Mouse (Mus musculus) embryonic facial prominence, embryonic 13.5 days (tissue): ENCODE results near the gene Samd14. TPM values are rescaled to one million over a fixed set of nuclear protein-coding genes. Genes with fewer than 3 reads are reported as not detected.
A peak's percentile ranks its signal among the peaks of the same experiment; 100 is the strongest.

Experiments used
- ATAC-seq: fragments of 200-750 bp; cut with Nextera tagmentation; 2 replicates; pipeline ENCODE4 v1.8.0; 2017; ENCODE audit warnings: low read depth; ENCODE audit not compliant: insufficient number of reproducible peaks, insufficient read depth, low FRiP score, low TSS enrichment
- H3K27ac ChIP-seq: fragments of 300-500 bp; sonication (generic); 2 replicates; pipeline ENCODE4 v1.5.1; 2015; ENCODE audit warnings: moderate library complexity, mild to moderate bottlenecking, inconsistent platforms
- H3K27me3 ChIP-seq: fragments of 300-500 bp; sonication (generic); 2 replicates; pipeline ENCODE4 v1.6.1; 2015; ENCODE audit warnings: mild to moderate bottlenecking, inconsistent platforms
- H3K36me3 ChIP-seq: fragments of 300-500 bp; sonication (generic); 2 replicates; pipeline ENCODE4 v1.6.1; 2015; ENCODE audit warnings: mild to moderate bottlenecking, inconsistent platforms
- H3K4me1 ChIP-seq: fragments of 300-500 bp; sonication (generic); 2 replicates; pipeline ENCODE4 v1.6.1; 2015; ENCODE audit warnings: inconsistent platforms
- H3K4me2 ChIP-seq: fragments of 300-500 bp; sonication (generic); 2 replicates; pipeline ENCODE4 v1.6.1; 2015; ENCODE audit warnings: moderate library complexity, mild to moderate bottlenecking, inconsistent platforms
- H3K4me3 ChIP-seq: fragments of 300-500 bp; sonication (generic); 2 replicates; pipeline ENCODE4 v1.5.1; 2015; ENCODE audit warnings: mild to moderate bottlenecking, inconsistent platforms
- H3K9ac ChIP-seq: fragments of 300-500 bp; sonication (generic); 2 replicates; pipeline ENCODE4 v1.6.1; 2015; ENCODE audit warnings: mild to moderate bottlenecking, inconsistent platforms
- H3K9me3 ChIP-seq: fragments of 300-500 bp; sonication (generic); 2 replicates; pipeline ENCODE4 v1.6.1; 2016; ENCODE audit warnings: inconsistent platforms
- WGBS: fragments of 180-500 bp; shearing (Covaris S2); methylation state at CpG from one replicate; pipeline ENCODE4 v1.1.7; 2015; ENCODE audit warnings: mixed read lengths; 5-methylcytosine and 5-hydroxymethylcytosine counted together
- polyA plus RNA-seq: library from polyadenylated mRNA; unstranded; fragments of >200 nt; fragmentation: Nextera tagmentation; extraction: Ambion mirVana; gene quantifications from 2 replicates; pipeline ENCODE4 v1.2.1, GENCODE M21; 2015

Samd14 gene
- polyA plus RNA-seq, 1 experiment from 2014 or later, result 36.8 TPM

- Histone ChIP-seq H3K4me1 (no peaks in the 10 kb centered on the region), H3K9ac (no peak overlapping the region), H3K4me2 (no peak overlapping the region), H3K36me3 (peaks cover 84% of the 10 kb centered on the region), H3K27ac (no peak overlapping the region), H3K4me3 (no peak overlapping the region), H3K27me3 (no peaks in the 10 kb centered on the region), H3K9me3 (no peaks in the 10 kb centered on the region)
- 92% methylated on average over 11 of the region's 11 CpGs for WGBS
- no peak for ATAC-seq
Measured at GRCm38 (mm10) chr11:95025227-95026012, 15.7 kb downstream of the Samd14 start.

- Histone ChIP-seq H3K9ac (no peak overlapping the region), H3K27me3 (no peaks in the 10 kb centered on the region), H3K4me3 (no peak overlapping the region), H3K36me3 (peaks cover 77% of the 10 kb centered on the region), H3K4me2 (no peak overlapping the region), H3K4me1 (no peaks in the 10 kb centered on the region), H3K27ac (no peak overlapping the region), H3K9me3 (no peaks in the 10 kb centered on the region)
- 68% methylated on average over 6 of the region's 6 CpGs for WGBS
- no peak for ATAC-seq
Measured at GRCm38 (mm10) chr11:95026090-95026542, 16.4 kb downstream of the Samd14 start.

GRCm38 (mm10) chr11:95026849-95027248, 17.2 kb downstream of the Samd14 start:
- Histone ChIP-seq H3K9me3 (no peaks in the 10 kb centered on the region), H3K27ac (no peak overlapping the region), H3K4me3 (no peak overlapping the region), H3K9ac (peak overlapping the region; percentile 11; the same call in 1 of the 2 replicates), H3K4me2 (no peak overlapping the region), H3K27me3 (no peaks in the 10 kb centered on the region), H3K4me1 (no peaks in the 10 kb centered on the region), H3K36me3 (peaks cover 73% of the 10 kb centered on the region)
- ATAC-seq, result no peak
- WGBS, result 86% methylated on average over 6 of the region's 6 CpGs

DNA sequence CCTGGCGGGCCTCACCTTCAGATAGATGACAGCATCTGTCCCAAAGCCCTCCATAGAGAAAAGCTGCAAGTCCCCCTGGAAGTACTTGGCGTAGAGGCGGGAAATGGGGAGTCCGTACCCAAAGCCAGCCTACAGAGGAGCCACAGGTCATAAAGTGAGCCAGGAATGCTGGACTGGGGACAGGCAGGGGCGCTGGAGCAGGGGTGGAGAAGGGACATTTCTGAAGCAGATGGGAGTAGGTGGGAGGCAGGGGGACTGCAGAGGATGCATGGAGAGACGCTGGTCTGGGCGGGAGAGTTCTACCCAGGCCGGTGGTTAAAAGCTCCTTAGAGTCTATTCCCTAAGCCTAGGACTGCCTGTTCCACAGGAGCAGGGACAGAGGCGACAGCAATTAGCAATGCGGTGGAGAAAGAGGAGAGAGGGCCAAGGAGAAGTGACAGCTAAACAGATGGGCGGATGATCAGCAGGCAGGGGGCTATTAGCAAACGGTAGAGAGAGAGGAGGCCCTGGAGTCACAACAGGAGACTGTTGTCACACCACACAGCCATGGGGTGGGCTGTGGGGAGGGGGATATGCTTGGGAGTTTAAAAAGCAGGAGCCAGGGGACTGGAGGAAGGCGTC, 18.3 kb downstream of the Samd14 start:
- 43% methylated on average over 13 of the region's 13 CpGs for WGBS
- Histone ChIP-seq H3K4me1 (no peaks in the 10 kb centered on the region), H3K4me3 (no peak overlapping the region), H3K9me3 (no peaks in the 10 kb centered on the region), H3K4me2 (no peak overlapping the region), H3K27ac (0 out of 2 replicates have a peak overlapping the region, but pooled peaks have one; percentile 16), H3K9ac (no peak overlapping the region), H3K27me3 (no peaks in the 10 kb centered on the region), H3K36me3 (peaks cover 67% of the 10 kb centered on the region)
- no peak for ATAC-seq

DNA sequence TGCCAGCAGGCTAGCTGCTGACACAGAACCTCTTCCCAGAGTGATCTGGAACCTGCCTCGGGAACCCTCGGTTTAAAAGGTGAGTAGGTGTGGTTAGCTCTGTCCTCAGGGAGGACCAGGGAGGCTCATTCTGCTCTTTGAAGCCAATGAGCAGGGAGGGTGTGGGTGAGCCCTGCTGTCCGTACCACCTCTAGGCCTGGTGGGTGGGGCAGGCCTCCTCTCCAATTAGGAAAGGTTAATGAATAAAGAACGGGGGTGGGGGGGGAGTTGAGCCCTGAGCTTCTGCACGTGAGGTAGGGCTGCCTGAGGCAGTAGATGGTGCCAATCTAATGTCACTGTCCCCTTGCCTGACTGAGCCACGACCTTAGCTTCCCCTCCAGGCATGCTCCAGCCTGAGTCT, 23.3 kb downstream of the Samd14 start:
- Histone ChIP-seq H3K36me3 (peaks cover 56% of the 10 kb centered on the region), H3K4me2 (no peak overlapping the region), H3K9ac (no peak overlapping the region), H3K4me1 (no peaks in the 10 kb centered on the region), H3K4me3 (no peak overlapping the region), H3K27me3 (no peaks in the 10 kb centered on the region), H3K9me3 (no peaks in the 10 kb centered on the region), H3K27ac (no peak overlapping the region)
- ATAC-seq, result no peak
- 32% methylated on average over 6 of the region's 6 CpGs for WGBS

DNA sequence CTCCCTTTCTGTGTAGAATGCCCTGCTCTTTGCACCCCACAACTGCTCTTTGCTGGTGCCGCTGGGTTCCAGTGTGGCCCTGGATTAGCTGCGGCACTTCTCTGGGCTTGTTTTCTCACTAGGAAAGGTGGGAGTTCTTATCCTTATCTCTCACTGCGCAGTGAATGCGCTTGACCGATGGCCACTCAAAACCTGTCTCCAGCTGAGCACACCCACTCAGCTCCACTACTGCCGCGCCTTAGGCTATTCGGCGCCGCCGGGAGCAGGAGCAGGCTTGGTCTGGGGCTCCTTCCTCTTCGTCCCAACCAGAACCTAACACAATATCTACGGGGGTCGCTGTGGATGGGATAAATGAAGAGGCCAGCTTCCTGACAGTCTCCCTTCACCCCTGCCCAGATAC, 23.9 kb downstream of the Samd14 start:
- Histone ChIP-seq H3K9ac (no peak overlapping the region), H3K4me3 (no peak overlapping the region), H3K36me3 (peaks cover 57% of the 10 kb centered on the region), H3K4me2 (no peak overlapping the region), H3K27ac (no peak overlapping the region), H3K4me1 (no peaks in the 10 kb centered on the region), H3K9me3 (no peaks in the 10 kb centered on the region), H3K27me3 (no peaks in the 10 kb centered on the region)
- no peak for ATAC-seq
- 69% methylated on average over 14 of the region's 14 CpGs for WGBS

DNA sequence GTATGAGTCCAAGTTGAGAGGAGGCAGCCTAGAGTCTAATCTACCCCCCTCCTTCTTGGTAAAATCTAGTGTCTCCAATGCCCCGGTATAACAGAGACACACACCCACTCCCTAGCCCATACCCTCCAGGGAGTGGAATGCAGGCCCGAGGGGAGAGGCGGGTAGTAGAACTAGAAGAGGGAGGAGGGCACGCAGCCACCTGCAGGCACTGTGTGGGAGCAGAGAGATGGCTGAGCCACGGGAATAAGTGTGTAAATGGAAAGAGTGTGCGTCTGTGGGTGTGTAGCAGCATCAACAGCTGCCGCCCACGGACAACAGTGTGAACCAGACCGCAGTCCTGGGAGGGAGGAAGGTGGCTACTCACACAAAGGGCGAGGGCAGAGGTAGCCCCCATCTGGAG, 25.2 kb downstream of the Samd14 start:
- H3K9me3 ChIP-seq, result no peaks in the 10 kb centered on the region
- H3K4me2 ChIP-seq, result no peak overlapping the region
- ATAC-seq, result no peak
- no peak overlapping the region for H3K27ac ChIP-seq
- WGBS, result 59% methylated on average over 10 of the region's 10 CpGs
- H3K4me1 ChIP-seq, result peaks cover 2% of the 10 kb centered on the region
- peaks cover 50% of the 10 kb centered on the region for H3K36me3 ChIP-seq
- no peak overlapping the region for H3K4me3 ChIP-seq
- H3K27me3 ChIP-seq, result no peaks in the 10 kb centered on the region
- H3K9ac ChIP-seq, result no peak overlapping the region

- peaks cover 48% of the 10 kb centered on the region for H3K36me3 ChIP-seq
- no peaks in the 10 kb centered on the region for H3K27me3 ChIP-seq
- no peak overlapping the region for H3K4me3 ChIP-seq
- no peak for ATAC-seq
- H3K4me1 ChIP-seq, result peaks cover 10% of the 10 kb centered on the region
- peak overlapping the region; percentile 51; the same call in 1 of the 2 replicates for H3K9ac ChIP-seq
- H3K4me2 ChIP-seq, result no peak overlapping the region
- no peaks in the 10 kb centered on the region for H3K9me3 ChIP-seq
- 90% methylated on average over 5 of the region's 5 CpGs for WGBS
- no peak overlapping the region for H3K27ac ChIP-seq
Measured at GRCm38 (mm10) chr11:95036521-95036920, 26.8 kb downstream of the Samd14 start.

- H3K4me2 ChIP-seq, result no peak overlapping the region
- no peaks in the 10 kb centered on the region for H3K9me3 ChIP-seq
- peaks cover 16% of the 10 kb centered on the region for H3K4me1 ChIP-seq
- ATAC-seq, result no peak
- H3K36me3 ChIP-seq, result peaks cover 40% of the 10 kb centered on the region
- no peak overlapping the region for H3K27ac ChIP-seq
- no peak overlapping the region for H3K4me3 ChIP-seq
- H3K9ac ChIP-seq, result no peak overlapping the region
- no peaks in the 10 kb centered on the region for H3K27me3 ChIP-seq
- WGBS, result 65% methylated on average over 6 of the region's 6 CpGs
Measured at GRCm38 (mm10) chr11:95037306-95037705, 27.6 kb downstream of the Samd14 start.

GRCm38 (mm10) chr11:95038156-95038817, 28.6 kb downstream of the Samd14 start:
- Histone ChIP-seq H3K9me3 (no peaks in the 10 kb centered on the region), H3K36me3 (peaks cover 40% of the 10 kb centered on the region), H3K27ac (no peak overlapping the region), H3K9ac (0 out of 2 replicates have a peak overlapping the region, but pooled peaks have one; percentile 3), H3K27me3 (no peaks in the 10 kb centered on the region), H3K4me2 (no peak overlapping the region), H3K4me1 (peaks cover 16% of the 10 kb centered on the region), H3K4me3 (no peak overlapping the region)
- no peak for ATAC-seq
- WGBS, result 69% methylated on average over 14 of the region's 14 CpGs

DNA sequence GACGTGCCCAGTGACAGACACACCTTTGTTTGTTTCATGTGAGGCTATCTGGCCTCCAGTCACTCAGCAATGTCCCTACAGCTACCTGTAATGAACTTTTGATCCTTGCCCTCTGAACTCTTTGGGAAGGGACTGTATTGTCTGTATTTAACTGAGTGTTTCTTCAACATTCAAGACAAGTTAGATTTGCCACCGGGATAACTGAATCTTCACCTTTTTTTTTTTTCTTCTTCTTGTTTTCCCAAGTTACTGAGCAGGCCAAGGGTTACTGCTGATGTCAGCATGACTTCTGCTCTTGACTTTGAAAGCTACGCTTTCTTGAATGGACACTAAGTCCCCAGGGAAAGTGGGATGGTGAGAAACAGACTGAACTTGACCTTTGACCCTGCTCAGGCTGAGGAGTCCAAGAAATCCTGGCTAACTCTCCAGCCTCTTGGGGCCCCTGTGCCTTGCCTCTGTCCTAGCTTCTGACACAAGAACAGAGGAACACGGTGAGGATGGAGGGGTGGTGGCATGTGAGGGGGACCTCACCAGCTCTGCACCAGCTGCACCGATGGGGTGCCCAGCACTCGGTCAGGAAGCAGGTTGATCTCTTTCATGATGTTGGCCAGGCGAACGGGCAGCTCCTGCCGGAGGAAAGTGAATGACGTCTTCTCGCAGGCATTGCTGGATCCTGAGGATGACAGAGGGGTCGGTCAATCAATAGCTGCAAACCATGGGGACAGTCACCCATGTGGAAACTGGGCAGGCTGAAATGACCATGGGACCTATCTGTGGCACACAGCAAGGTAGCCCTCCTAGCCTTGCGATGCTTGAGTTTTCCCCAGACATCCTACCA, 29.4 kb downstream of the Samd14 start:
- WGBS, result 77% methylated on average over 13 of the region's 13 CpGs
- Histone ChIP-seq H3K9ac (no peak overlapping the region), H3K36me3 (peaks cover 40% of the 10 kb centered on the region), H3K4me3 (no peak overlapping the region), H3K27me3 (no peaks in the 10 kb centered on the region), H3K9me3 (no peaks in the 10 kb centered on the region), H3K4me1 (peaks cover 16% of the 10 kb centered on the region), H3K27ac (no peak overlapping the region), H3K4me2 (no peak overlapping the region)
- no peak for ATAC-seq
